Mouse (Mus musculus): ENCODE results near the gene Zfp422. TPM values are rescaled to one million over a fixed set of nuclear protein-coding genes. Genes with fewer than 3 reads are reported as not detected.
"Not testable (repeated sequence)": the region's sequence is repeated elsewhere in the genome, so short reads cannot be mapped to it uniquely, and the experiment has no call there.

Zfp422 gene
- total RNA-seq, 2 experiments from 2014 or later = 7.7 to 7.9 TPM

GRCm38 (mm10) chr6:116621318-116622023 is 7.3 kb downstream of the Zfp422 start:
- intact Hi-C loops (cut with DNase I) = no loop called here
- H3K27ac ChIP-seq = no peak overlapping the region; the same call in 1 of the 2 replicates
- no peak overlapping the region for H3K4me3 ChIP-seq
- no peak for DNase-seq
- TF ChIP-seq CTCF (IDR thresholded peaks at IDR 0.05) = no peak

DNA sequence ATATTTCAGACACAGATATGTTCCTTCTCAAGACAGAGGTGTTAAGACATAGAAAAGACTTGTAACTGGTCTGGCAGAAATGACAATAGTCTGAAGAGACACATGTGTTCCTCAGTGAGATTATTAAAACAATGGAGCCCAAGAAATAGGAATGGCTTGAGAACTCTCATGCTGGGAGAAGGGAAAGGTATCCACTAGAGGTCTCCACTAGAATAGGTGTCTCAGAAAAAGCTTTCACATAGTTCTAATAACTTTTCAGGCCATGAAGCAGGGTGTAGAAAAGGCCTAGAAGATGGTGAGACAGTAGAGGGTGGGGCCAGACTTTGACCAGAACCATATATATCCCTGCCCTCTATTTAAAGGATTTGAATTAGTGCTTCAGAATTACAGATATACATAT is 10.7 kb downstream of the Zfp422 start:
- DNase-seq = no peak
- TF ChIP-seq CTCF (IDR thresholded peaks at IDR 0.05) = peak; percentile 25; the same call in 1 of the 2 replicates
- Histone ChIP-seq H3K4me3 (no peak overlapping the region), H3K27ac (no peak overlapping the region)
- intact Hi-C loops (cut with DNase I) = no loop called here

- no peak for TF ChIP-seq CTCF (IDR thresholded peaks at IDR 0.05)
- Histone ChIP-seq H3K27ac (no peak overlapping the region), H3K4me3 (no peak overlapping the region)
- intact Hi-C loops (cut with DNase I) = no loop called here
- no peak for DNase-seq
These were observed 13.1 kb downstream of the Zfp422 start for GRCm38 (mm10) chr6:116615719-116616118.

GRCm38 (mm10) chr6:116607230-116607629 is 21.6 kb downstream of the Zfp422 start:
- Histone ChIP-seq H3K4me3 (no peak overlapping the region), H3K27ac (no peak overlapping the region)
- no peak for DNase-seq
- intact Hi-C loops (cut with DNase I) = no loop called here
- TF ChIP-seq CTCF (IDR thresholded peaks at IDR 0.05) = no peak; the same call in 1 of the 2 replicates

DNA sequence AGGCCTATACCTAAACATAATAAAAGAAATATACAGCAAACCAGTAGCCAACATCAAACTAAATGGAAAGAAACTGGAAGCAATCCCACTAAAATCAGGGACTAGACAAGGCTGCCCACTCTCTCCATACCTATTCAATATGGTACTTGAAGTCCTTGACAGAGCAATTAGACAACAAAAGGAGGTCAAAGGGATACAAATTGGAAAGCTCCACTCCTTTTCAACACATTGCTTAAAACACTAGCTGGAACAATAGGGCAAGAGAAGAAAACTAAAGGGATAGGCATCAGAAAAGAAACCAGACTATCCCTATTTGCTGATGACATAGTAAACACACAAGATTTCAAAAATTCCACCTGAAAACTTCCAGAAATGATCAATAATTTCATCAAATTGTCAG is 27.8 kb downstream of the Zfp422 start:
- H3K27ac ChIP-seq; intact Hi-C loops (cut with DNase I); H3K4me3 ChIP-seq; DNase-seq: not testable (repeated sequence)

DNA sequence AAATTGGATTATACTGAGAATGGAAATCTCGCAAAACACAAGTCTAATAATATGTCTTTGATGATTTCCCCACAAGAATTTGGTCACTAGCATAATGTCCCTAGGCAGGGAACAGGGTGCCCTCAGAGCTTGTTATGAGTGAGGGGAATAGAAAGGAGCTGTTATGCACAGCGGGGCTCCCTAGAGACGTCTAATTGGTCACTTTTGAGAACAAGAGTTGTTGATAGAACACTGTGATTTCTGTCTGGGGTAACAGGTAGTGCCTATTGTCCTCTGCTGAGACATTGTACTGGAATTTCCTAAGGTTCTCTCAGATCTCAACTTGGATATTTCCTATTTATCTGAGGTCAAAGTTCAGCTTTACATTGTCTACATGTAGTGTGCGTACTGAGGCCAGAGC is 44.7 kb downstream of the Zfp422 start, which contains the start of gene Olfr215:
Olfr215 (minus strand) TSS at position 101 of the 400 bp plus-strand sequence.
- intact Hi-C loops (cut with DNase I) = no loop called here
- TF ChIP-seq CTCF (IDR thresholded peaks at IDR 0.05) = no peak
- H3K4me3 ChIP-seq = no peak within 1 kb of the TSS
- H3K27ac ChIP-seq = no peak within 1 kb of the TSS
- DNase-seq = no peak

Small RNA genes within 50 kb of the gene (microRNA-seq; reads per million reads assigned to microRNA genes)
- gene Mir7043 = not detected

Other genes with a start within 250 kb of the Zfp422 start
- 1 to 10 TPM in 1 of 2 experiments, under 1 TPM in 1; 0.82 to 1.0 TPM for gene Alox5, start 167.8 kb downstream of the Zfp422 start, total RNA-seq (2021)
- gene Olfr211, start 139.9 kb downstream of the Zfp422 start, total RNA-seq (2021) = not detected
- under 1 TPM in 1 of 2 experiments, not detected in 1; 0.08 TPM for gene Olfr212, start 122.5 kb downstream of the Zfp422 start, total RNA-seq (2021)
- not detected for gene Olfr213, start 90.5 kb downstream of the Zfp422 start, total RNA-seq (2021)
- under 1 TPM; 0.64 to 0.71 TPM for gene Gm5580, start 77.9 kb downstream of the Zfp422 start, total RNA-seq (2021)
- gene Olfr214, start 74.8 kb downstream of the Zfp422 start, total RNA-seq (2021) = not detected
- gene Olfr215, start 44.8 kb downstream of the Zfp422 start, total RNA-seq (2021) = not detected
- 10 to 100 TPM in 1 of 2 experiments, 1 to 10 TPM in 1; 6.2 to 24.0 TPM for gene Depp1, start 21.6 kb upstream of the Zfp422 start, total RNA-seq (2021)
- gene Rassf4, start 45.0 kb upstream of the Zfp422 start, total RNA-seq (2021) = 1 to 10 TPM; 1.7 to 2.3 TPM
- under 1 TPM; 0.03 TPM for gene Tmem72, start 87.9 kb upstream of the Zfp422 start, total RNA-seq (2021)